Mouse (Mus musculus): ENCODE measurements around the gene Hdac9. TPM values are rescaled to one million over a fixed set of nuclear protein-coding genes. Genes with fewer than 3 reads are reported as not detected.

The Hdac9 gene
- total and polyA plus RNA-seq, 2 experiments from 2014 or later: 14.9 to 21.6 TPM

- Histone ChIP-seq H3K27me3 (ENCODE audit: insufficient read depth, low read length) (no peaks in the 10 kb centered on the region), H3K27ac (ENCODE audit: low read depth, low read length) (no peak overlapping the region), H3K4me1 (ENCODE audit: insufficient read depth) (no peaks in the 10 kb centered on the region), H3K4me3 (ENCODE audit: low read depth, low read length) (no peak overlapping the region), H3K4me2 (ENCODE audit: low read depth) (no peak overlapping the region), H3K9me3 (ENCODE audit: low read length) (no peaks in the 10 kb centered on the region), H3K9ac (no peak overlapping the region), H3K36me3 (ENCODE audit: insufficient read depth) (no peaks in the 10 kb centered on the region)
- no peak for ATAC-seq
- TF ChIP-seq CTCF (IDR thresholded peaks at IDR 0.05; ENCODE audit: low read depth): no peak
- no peak for DNase-seq
- 84% methylated on average over 6 of the region's 6 CpGs for WGBS
Measured at GRCm38 (mm10) chr12:34677110-34677509, 239.8 kb downstream of the Hdac9 start.

DNA sequence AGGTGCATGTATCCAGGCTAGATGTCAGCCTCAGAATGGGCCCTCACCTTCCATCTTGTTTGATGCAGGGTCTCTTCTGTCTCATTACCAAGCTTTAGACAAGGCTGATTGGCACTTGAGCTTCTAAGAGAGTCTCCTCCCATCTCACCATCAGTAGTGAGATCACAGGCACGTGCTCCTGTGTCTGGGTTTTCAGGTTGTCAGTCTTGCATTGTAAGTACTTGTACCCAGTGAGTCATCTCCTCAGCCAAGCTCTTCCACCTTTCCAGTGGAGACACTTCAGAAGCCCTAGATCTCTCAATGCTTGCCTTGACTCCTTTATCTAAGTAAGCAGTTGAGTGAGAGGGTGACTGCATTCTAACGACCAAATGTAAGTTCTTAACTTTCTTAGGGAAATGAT is 242.7 kb downstream of the Hdac9 start:
- DNase-seq: no peak
- H3K9ac ChIP-seq: no peak overlapping the region
- no peaks in the 10 kb centered on the region for H3K4me1 ChIP-seq (ENCODE audit: insufficient read depth)
- no peaks in the 10 kb centered on the region for H3K36me3 ChIP-seq (ENCODE audit: insufficient read depth)
- no peak overlapping the region for H3K4me2 ChIP-seq (ENCODE audit: low read depth)
- TF ChIP-seq CTCF (IDR thresholded peaks at IDR 0.05; ENCODE audit: low read depth): no peak
- H3K4me3 ChIP-seq (ENCODE audit: low read depth, low read length): no peak overlapping the region
- ATAC-seq: no peak
- H3K27me3 ChIP-seq (ENCODE audit: insufficient read depth, low read length): no peaks in the 10 kb centered on the region
- H3K9me3 ChIP-seq (ENCODE audit: low read length): no peaks in the 10 kb centered on the region
- H3K27ac ChIP-seq (ENCODE audit: low read depth, low read length): no peak overlapping the region
- WGBS: 57% methylated on average over 2 of the region's 2 CpGs

- Histone ChIP-seq H3K9me3 (ENCODE audit: low read length) (no peaks in the 10 kb centered on the region), H3K4me3 (ENCODE audit: low read depth, low read length) (no peak overlapping the region), H3K4me2 (ENCODE audit: low read depth) (no peak overlapping the region), H3K4me1 (ENCODE audit: insufficient read depth) (no peaks in the 10 kb centered on the region), H3K27me3 (ENCODE audit: insufficient read depth, low read length) (no peaks in the 10 kb centered on the region), H3K9ac (no peak overlapping the region), H3K27ac (ENCODE audit: low read depth, low read length) (no peak overlapping the region), H3K36me3 (ENCODE audit: insufficient read depth) (no peaks in the 10 kb centered on the region)
- TF ChIP-seq CTCF (IDR thresholded peaks at IDR 0.05; ENCODE audit: low read depth): no peak
- 84% methylated on average over 4 of the region's 4 CpGs for WGBS
- no peak for ATAC-seq
- no peak for DNase-seq
Measured at GRCm38 (mm10) chr12:34673539-34673938, 243.4 kb downstream of the Hdac9 start.

- H3K4me3 ChIP-seq (ENCODE audit: low read depth, low read length): no peak overlapping the region
- no peak overlapping the region for H3K4me2 ChIP-seq (ENCODE audit: low read depth)
- ATAC-seq: peak; percentile 74
- no peaks in the 10 kb centered on the region for H3K27me3 ChIP-seq (ENCODE audit: insufficient read depth, low read length)
- no peak overlapping the region for H3K9ac ChIP-seq
- peak; percentile 88 for DNase-seq
- no peaks in the 10 kb centered on the region for H3K9me3 ChIP-seq (ENCODE audit: low read length)
- H3K4me1 ChIP-seq (ENCODE audit: insufficient read depth): no peaks in the 10 kb centered on the region
- no peaks in the 10 kb centered on the region for H3K36me3 ChIP-seq (ENCODE audit: insufficient read depth)
- WGBS: 4% methylated on average over 3 of the region's 3 CpGs
- TF ChIP-seq CTCF (IDR thresholded peaks at IDR 0.05; ENCODE audit: low read depth): peak; percentile 89
- no peak overlapping the region for H3K27ac ChIP-seq (ENCODE audit: low read depth, low read length)
Measured at GRCm38 (mm10) chr12:34664758-34665157, 252.1 kb downstream of the Hdac9 start.

DNA sequence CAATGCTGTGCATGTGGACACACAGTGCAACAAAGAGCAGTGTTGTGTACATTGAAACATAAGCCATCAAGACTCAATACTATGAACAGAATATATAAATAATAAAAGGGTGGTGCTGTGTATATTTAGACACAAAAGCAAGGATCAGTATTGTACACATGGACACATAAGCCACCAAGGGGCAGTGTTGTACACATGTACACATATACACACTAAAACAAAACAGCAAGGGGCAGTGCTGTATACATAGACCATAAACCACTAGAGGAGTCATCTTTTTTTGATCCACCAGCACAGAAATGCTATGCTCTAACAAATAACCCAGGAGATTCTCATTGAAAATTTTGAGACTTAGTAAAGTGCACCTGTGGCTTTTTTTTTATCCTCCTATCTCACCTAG is 255.5 kb downstream of the Hdac9 start:
- no peak overlapping the region for H3K4me3 ChIP-seq (ENCODE audit: low read depth, low read length)
- H3K9me3 ChIP-seq (ENCODE audit: low read length): no peaks in the 10 kb centered on the region
- no peaks in the 10 kb centered on the region for H3K27me3 ChIP-seq (ENCODE audit: insufficient read depth, low read length)
- no peaks in the 10 kb centered on the region for H3K4me1 ChIP-seq (ENCODE audit: insufficient read depth)
- ATAC-seq (peak; percentile 52; the same call in 1 of the 2 replicates), DNase-seq (peak; percentile 27)
- H3K36me3 ChIP-seq (ENCODE audit: insufficient read depth): no peaks in the 10 kb centered on the region
- no peak overlapping the region for H3K27ac ChIP-seq (ENCODE audit: low read depth, low read length)
- no peak overlapping the region for H3K9ac ChIP-seq
- H3K4me2 ChIP-seq (ENCODE audit: low read depth): no peak overlapping the region
- TF ChIP-seq CTCF (IDR thresholded peaks at IDR 0.05; ENCODE audit: low read depth): peak; percentile 56

- DNase-seq (no peak), ATAC-seq (no peak)
- Histone ChIP-seq H3K4me3 (ENCODE audit: low read depth, low read length) (no peak overlapping the region), H3K27me3 (ENCODE audit: insufficient read depth, low read length) (no peaks in the 10 kb centered on the region), H3K4me2 (ENCODE audit: low read depth) (no peak overlapping the region), H3K9me3 (ENCODE audit: low read length) (no peaks in the 10 kb centered on the region), H3K27ac (ENCODE audit: low read depth, low read length) (no peak overlapping the region), H3K9ac (no peak overlapping the region), H3K36me3 (ENCODE audit: insufficient read depth) (no peaks in the 10 kb centered on the region), H3K4me1 (ENCODE audit: insufficient read depth) (no peaks in the 10 kb centered on the region)
- 29% methylated on average over 5 of the region's 5 CpGs for WGBS
- no peak for TF ChIP-seq CTCF (IDR thresholded peaks at IDR 0.05; ENCODE audit: low read depth)
Measured at GRCm38 (mm10) chr12:34660027-34660426, 256.9 kb downstream of the Hdac9 start.

DNA sequence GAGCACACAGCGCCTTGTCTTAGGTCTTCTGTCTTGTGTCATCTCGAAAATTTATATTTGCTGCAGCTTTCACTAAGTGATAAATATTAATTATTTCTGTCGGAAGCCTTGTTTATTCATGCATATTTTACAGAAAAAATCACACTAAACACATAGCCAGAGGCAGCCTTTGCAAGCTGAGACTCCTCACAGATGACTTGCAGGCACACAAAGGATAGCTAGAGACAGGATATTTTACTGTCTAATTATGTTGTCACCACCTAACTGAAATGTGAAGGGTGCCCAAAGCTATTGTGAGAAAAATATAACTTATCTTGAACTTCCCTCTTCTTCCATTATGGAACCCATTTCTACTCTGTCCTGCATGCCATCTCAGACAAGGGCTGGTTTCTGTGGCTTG is 258.3 kb downstream of the Hdac9 start:
- no peak overlapping the region for H3K4me2 ChIP-seq (ENCODE audit: low read depth)
- no peak overlapping the region for H3K27ac ChIP-seq (ENCODE audit: low read depth, low read length)
- DNase-seq (peak; percentile 21), ATAC-seq (peak; percentile 44; the same call in 1 of the 2 replicates)
- H3K36me3 ChIP-seq (ENCODE audit: insufficient read depth): no peaks in the 10 kb centered on the region
- 51% methylated on average over 3 of the region's 3 CpGs for WGBS
- H3K4me1 ChIP-seq (ENCODE audit: insufficient read depth): no peaks in the 10 kb centered on the region
- no peaks in the 10 kb centered on the region for H3K9me3 ChIP-seq (ENCODE audit: low read length)
- no peak overlapping the region for H3K4me3 ChIP-seq (ENCODE audit: low read depth, low read length)
- no peaks in the 10 kb centered on the region for H3K27me3 ChIP-seq (ENCODE audit: insufficient read depth, low read length)
- H3K9ac ChIP-seq: no peak overlapping the region
- no peak for TF ChIP-seq CTCF (IDR thresholded peaks at IDR 0.05; ENCODE audit: low read depth)

- Histone ChIP-seq H3K4me3 (ENCODE audit: low read depth, low read length) (no peak overlapping the region), H3K4me1 (ENCODE audit: insufficient read depth) (no peaks in the 10 kb centered on the region), H3K9me3 (ENCODE audit: low read length) (no peaks in the 10 kb centered on the region), H3K27ac (ENCODE audit: low read depth, low read length) (no peak overlapping the region), H3K4me2 (ENCODE audit: low read depth) (peak overlapping the region; percentile 29; the same call in 1 of the 2 replicates), H3K27me3 (ENCODE audit: insufficient read depth, low read length) (no peaks in the 10 kb centered on the region), H3K36me3 (ENCODE audit: insufficient read depth) (no peaks in the 10 kb centered on the region), H3K9ac (no peak overlapping the region)
- DNase-seq (peak; percentile 88), ATAC-seq (peak; percentile 92)
- peak; percentile 80 for TF ChIP-seq CTCF (IDR thresholded peaks at IDR 0.05; ENCODE audit: low read depth)
- 23% methylated on average over 6 of the region's 6 CpGs for WGBS
Measured at GRCm38 (mm10) chr12:34658119-34658518, 258.8 kb downstream of the Hdac9 start.

Data from forebrain, postnatal 0 days (tissue).